ENCODE assay signal across 8 mouse cellular contexts in genomic region chr5:24587200-24587577, GRCm38 (mm10). TPM values are rescaled to one million over a fixed set of nuclear protein-coding genes. Genes with fewer than 3 reads are reported as not detected.
A peak's percentile ranks its signal among the peaks of the same experiment; 100 is the strongest.
DNase-seq lines count a peak whose midpoint lies in the region; ATAC-seq and TF ChIP-seq lines count a peak whose summit lies in the region.

No protein-coding gene starts in this region.

- peak overlapping the region; percentile 84 for H3K4me3 ChIP-seq in cerebellum, adult 2 months (replicated peaks; ENCODE audit: insufficient read depth, low read depth, low read length)
- peak overlapping the region; percentile 83 for H3K4me3 ChIP-seq in neural tube, embryonic 11.5 days (ENCODE audit: low read depth, low read length)
- H3K4me3 ChIP-seq in forebrain, embryonic 16.5 days (replicated peaks; ENCODE audit: low read length), result peak overlapping the region; percentile 73
- H3K4me3 ChIP-seq in liver, embryonic 13.5 days (replicated peaks), result peak overlapping the region; percentile 93

- TF ChIP-seq CTCF in cerebellum, adult 2 months (IDR thresholded peaks at IDR 0.05; ENCODE audit: borderline replicate concordance, insufficient read depth, low read depth, low read length), result no peak

- H3K27me3 ChIP-seq in cerebellum, adult 2 months (ENCODE audit: control insufficient read depth, insufficient read depth, low read length), result no peaks in the 10 kb centered on the region
- no peaks in the 10 kb centered on the region for H3K27me3 ChIP-seq in neural tube, embryonic 11.5 days (ENCODE audit: control insufficient read depth, insufficient read depth, low read length)
- H3K27me3 ChIP-seq in forebrain, embryonic 16.5 days (replicated peaks; ENCODE audit: control insufficient read depth, insufficient read depth, low read length), result no peaks in the 10 kb centered on the region
- peaks cover 13% of the 10 kb centered on the region for H3K27me3 ChIP-seq in liver, embryonic 13.5 days

- WGBS in cerebellum, adult 2 months, result 13% methylated on average over 4 of the region's 4 CpGs
- 43% methylated on average over 4 of the region's 4 CpGs for WGBS in neural tube, embryonic 11.5 days
- WGBS in forebrain, embryonic 16.5 days, result 25% methylated on average over 4 of the region's 4 CpGs
- 9% methylated on average over 4 of the region's 4 CpGs for WGBS in liver, embryonic 13.5 days (ENCODE audit: insufficient replicate concordance)

- peak overlapping the region; percentile 55 for H3K4me2 ChIP-seq in neural tube, embryonic 11.5 days (ENCODE audit: low read depth)
- H3K4me2 ChIP-seq in forebrain, embryonic 16.5 days (ENCODE audit: low read length), result peak overlapping the region; percentile 72
- H3K4me2 ChIP-seq in liver, embryonic 13.5 days, result peak overlapping the region; percentile 83

- H3K9ac ChIP-seq in neural tube, embryonic 11.5 days (ENCODE audit: low read length), result peak overlapping the region; percentile 81
- H3K9ac ChIP-seq in forebrain, embryonic 16.5 days (replicated peaks; ENCODE audit: low read depth, low read length), result peak overlapping the region; percentile 86
- H3K9ac ChIP-seq in liver, embryonic 13.5 days, result peak overlapping the region; percentile 87

- no peak for TF ChIP-seq POLR2A in cerebellum, adult 2 months (IDR thresholded peaks at IDR 0.05; ENCODE audit: borderline replicate concordance, insufficient read depth, low read length)

- H3K36me3 ChIP-seq in neural tube, embryonic 11.5 days (ENCODE audit: control insufficient read depth, insufficient read depth, low read length), result no peaks in the 10 kb centered on the region; the same call in 1 of the 2 replicates
- peaks cover 5% of the 10 kb centered on the region for H3K36me3 ChIP-seq in forebrain, embryonic 16.5 days (ENCODE audit: control insufficient read depth, insufficient read depth)
- H3K36me3 ChIP-seq in liver, embryonic 13.5 days, result peaks cover 28% of the 10 kb centered on the region

- ATAC-seq in cerebellum, adult (ENCODE audit: insufficient number of reproducible peaks, low FRiP score, low TSS enrichment), result no peak
- no peak for ATAC-seq in neural tube, embryonic 11.5 days (ENCODE audit: insufficient read depth, low FRiP score, low TSS enrichment)
- no peak for ATAC-seq in forebrain, embryonic 16.5 days
- peak; percentile 60 for ATAC-seq in liver, embryonic 13.5 days (ENCODE audit: low read depth)

- no peak for DNase-seq in cerebellum, adult 2 months
- DNase-seq in neural tube, embryonic 11.5 days (ENCODE audit: low spot score), result no peak
- no peak for DNase-seq in neural tube, embryonic 10.5 days (ENCODE audit: extremely low spot score, low spot score)
- no peak for DNase-seq in liver, embryonic 13.5 days
- DNase-seq in adrenal gland, postnatal 25 days, result no peak
- DNase-seq in urinary bladder, postnatal 4 days (ENCODE audit: low spot score in 2 of 2), result no peak

- H3K9me3 ChIP-seq in neural tube, embryonic 11.5 days (ENCODE audit: control insufficient read depth, low read length), result no peaks in the 10 kb centered on the region
- no peaks in the 10 kb centered on the region for H3K9me3 ChIP-seq in forebrain, embryonic 16.5 days (ENCODE audit: control insufficient read depth, low read length)
- H3K9me3 ChIP-seq in liver, embryonic 13.5 days (replicated peaks), result no peaks in the 10 kb centered on the region

- peaks cover 13% of the 10 kb centered on the region for H3K4me1 ChIP-seq in cerebellum, adult 2 months (ENCODE audit: control insufficient read depth, insufficient read depth, low read length)
- peaks cover 9% of the 10 kb centered on the region for H3K4me1 ChIP-seq in neural tube, embryonic 11.5 days (ENCODE audit: control insufficient read depth, insufficient read depth, low read length)
- H3K4me1 ChIP-seq in forebrain, embryonic 16.5 days (replicated peaks; ENCODE audit: control insufficient read depth, insufficient read depth, low read length), result peaks cover 26% of the 10 kb centered on the region
- peaks cover 49% of the 10 kb centered on the region for H3K4me1 ChIP-seq in liver, embryonic 13.5 days (replicated peaks)

- H3K27ac ChIP-seq in cerebellum, adult 2 months (ENCODE audit: insufficient read depth, low read length), result peak overlapping the region; percentile 52
- H3K27ac ChIP-seq in neural tube, embryonic 11.5 days (ENCODE audit: low read depth, low read length), result no peak overlapping the region
- 0 out of 2 replicates have a peak overlapping the region, but pooled peaks have one; percentile 75 for H3K27ac ChIP-seq in forebrain, embryonic 16.5 days (ENCODE audit: low read length)
- H3K27ac ChIP-seq in liver, embryonic 13.5 days, result peak overlapping the region; percentile 79

RNA-seq across cellular contexts. Expression of gene Chpf2, which starts 0.6 kb away (rescaled TPM):
- 46.3 and 48.9 TPM in 2 replicates for polyA plus RNA-seq in cerebellum, adult 2 months (2012; rRNA removed)
- polyA plus RNA-seq in neural tube, embryonic 11.5 days (2014; fragmentation: Nextera tagmentation; extraction: Ambion mirVana), result 10.3 and 13.0 TPM in 2 replicates
- 20.5 and 20.8 TPM in 2 replicates for polyA plus RNA-seq in forebrain, embryonic 16.5 days (2015; fragmentation: Nextera tagmentation; extraction: Ambion mirVana)
- 11.8 and 12.7 TPM in 2 replicates for polyA plus RNA-seq in liver, embryonic 13.5 days (2015; fragmentation: Nextera tagmentation; extraction: Ambion mirVana)
- 40.7 and 66.4 TPM in 2 replicates for total RNA-seq in adrenal gland, postnatal 25 days (2021)

RNA-seq across cellular contexts. Expression of gene Abcf2, which starts 9.9 kb away (rescaled TPM):
- polyA plus RNA-seq in cerebellum, adult 2 months (2012; rRNA removed), result 101 TPM in 2 replicates
- polyA plus RNA-seq in neural tube, embryonic 11.5 days (2014; fragmentation: Nextera tagmentation; extraction: Ambion mirVana), result 136 and 147 TPM in 2 replicates
- polyA plus RNA-seq in forebrain, embryonic 16.5 days (2015; fragmentation: Nextera tagmentation; extraction: Ambion mirVana), result 107 and 109 TPM in 2 replicates
- polyA plus RNA-seq in liver, embryonic 13.5 days (2015; fragmentation: Nextera tagmentation; extraction: Ambion mirVana), result 72.6 and 81.6 TPM in 2 replicates
- total RNA-seq in adrenal gland, postnatal 25 days (2021), result 74.1 and 76.8 TPM in 2 replicates

RNA-seq across cellular contexts. Expression of gene 4931409K22Rik, which starts 30.6 kb away (rescaled TPM):
- not detected in 2 replicates for polyA plus RNA-seq in cerebellum, adult 2 months (2012; rRNA removed)
- polyA plus RNA-seq in neural tube, embryonic 11.5 days (2014; fragmentation: Nextera tagmentation; extraction: Ambion mirVana), result not detected in 2 replicates
- 0.26 and 0.35 TPM in 2 replicates for polyA plus RNA-seq in forebrain, embryonic 16.5 days (2015; fragmentation: Nextera tagmentation; extraction: Ambion mirVana)
- polyA plus RNA-seq in liver, embryonic 13.5 days (2015; fragmentation: Nextera tagmentation; extraction: Ambion mirVana), result not detected in 2 replicates
- not detected in 2 replicates for total RNA-seq in adrenal gland, postnatal 25 days (2021)

RNA-seq across cellular contexts. Expression of gene Smarcd3, which starts 37.0 kb away (rescaled TPM):
- 89.9 and 102 TPM in 2 replicates for polyA plus RNA-seq in cerebellum, adult 2 months (2012; rRNA removed)
- 43.7 and 49.3 TPM in 2 replicates for polyA plus RNA-seq in neural tube, embryonic 11.5 days (2014; fragmentation: Nextera tagmentation; extraction: Ambion mirVana)
- 156 and 181 TPM in 2 replicates for polyA plus RNA-seq in forebrain, embryonic 16.5 days (2015; fragmentation: Nextera tagmentation; extraction: Ambion mirVana)
- polyA plus RNA-seq in liver, embryonic 13.5 days (2015; fragmentation: Nextera tagmentation; extraction: Ambion mirVana), result 1.9 and 2.2 TPM in 2 replicates
- 14.5 and 18.7 TPM in 2 replicates for total RNA-seq in adrenal gland, postnatal 25 days (2021)

RNA-seq across cellular contexts. Expression of gene Asb10, which starts 46.4 kb away (rescaled TPM):
- polyA plus RNA-seq in cerebellum, adult 2 months (2012; rRNA removed), result 0.18 and 0.21 TPM in 2 replicates
- polyA plus RNA-seq in neural tube, embryonic 11.5 days (2014; fragmentation: Nextera tagmentation; extraction: Ambion mirVana), result 0.38 TPM in 1 of 2 replicates, not detected in the other
- 0.09 and 0.11 TPM in 2 replicates for polyA plus RNA-seq in forebrain, embryonic 16.5 days (2015; fragmentation: Nextera tagmentation; extraction: Ambion mirVana)
- 0.10 and 0.15 TPM in 2 replicates for polyA plus RNA-seq in liver, embryonic 13.5 days (2015; fragmentation: Nextera tagmentation; extraction: Ambion mirVana)
- 0.67 TPM in 1 of 2 replicates, not detected in the other for total RNA-seq in adrenal gland, postnatal 25 days (2021)
